8 mouse cellular contexts compared by ENCODE assay signal in genomic region chr17:45805471-45806082, GRCm38 (mm10).
DNase-seq lines count a peak whose midpoint lies in the region; ATAC-seq and TF ChIP-seq lines count a peak whose summit lies in the region.

No protein-coding gene starts in this region.

- peaks cover under 1% of the 10 kb centered on the region; the same call in 1 of the 2 replicates for H3K9me3 ChIP-seq in hindbrain, embryonic 10.5 days
- H3K9me3 ChIP-seq in limb, embryonic 12.5 days: peaks cover 2% of the 10 kb centered on the region; the same call in 1 of the 2 replicates
- peaks cover under 1% of the 10 kb centered on the region; the same call in 1 of the 2 replicates for H3K9me3 ChIP-seq in neural tube, embryonic 12.5 days

- peaks cover 41% of the 10 kb centered on the region for H3K4me1 ChIP-seq in hindbrain, embryonic 10.5 days (replicated peaks)
- peaks cover 30% of the 10 kb centered on the region for H3K4me1 ChIP-seq in limb, embryonic 12.5 days (replicated peaks)
- peaks cover 21% of the 10 kb centered on the region for H3K4me1 ChIP-seq in neural tube, embryonic 12.5 days

- H3K27me3 ChIP-seq in hindbrain, embryonic 10.5 days (ENCODE audit: insufficient read depth, poor library complexity, severe bottlenecking): peaks cover 44% of the 10 kb centered on the region
- H3K27me3 ChIP-seq in limb, embryonic 12.5 days: peaks cover 25% of the 10 kb centered on the region
- H3K27me3 ChIP-seq in neural tube, embryonic 12.5 days (replicated peaks): peaks cover 23% of the 10 kb centered on the region

- H3K9ac ChIP-seq in limb, embryonic 12.5 days (replicated peaks): no peak overlapping the region; the same call in 1 of the 2 replicates
- H3K9ac ChIP-seq in neural tube, embryonic 12.5 days: 0 out of 2 replicates have a peak overlapping the region, but pooled peaks have one; percentile 26

- peak overlapping the region; percentile 47 for H3K4me2 ChIP-seq in limb, embryonic 12.5 days
- peak overlapping the region; percentile 47 for H3K4me2 ChIP-seq in neural tube, embryonic 12.5 days (replicated peaks)

- H3K4me3 ChIP-seq in layer of hippocampus, adult 2 months: no peak overlapping the region
- peak overlapping the region; percentile 31 for H3K4me3 ChIP-seq in hindbrain, embryonic 10.5 days
- peak overlapping the region; percentile 11; the same call in 1 of the 2 replicates for H3K4me3 ChIP-seq in limb, embryonic 12.5 days (replicated peaks)
- no peak overlapping the region; the same call in 1 of the 2 replicates for H3K4me3 ChIP-seq in neural tube, embryonic 12.5 days

- ATAC-seq in limb, embryonic 12.5 days (ENCODE audit: insufficient number of reproducible peaks, insufficient read depth, low FRiP score, low TSS enrichment, low read depth): no peak
- ATAC-seq in neural tube, embryonic 12.5 days (ENCODE audit: low FRiP score, low read depth): peak; percentile 48; the same call in 1 of the 2 replicates

- TF ChIP-seq CTCF in layer of hippocampus, adult 2 months (conservative IDR thresholded peaks at IDR 0.05): peak; percentile 70
- TF ChIP-seq CTCF in brain, embryonic 14.5 days (IDR thresholded peaks at IDR 0.05; ENCODE audit: borderline replicate concordance, extremely low read depth, insufficient read depth, insufficient read length): peak; percentile 52; the same call in 1 of the 2 replicates

- no peak overlapping the region for H3K27ac ChIP-seq in layer of hippocampus, adult 2 months
- H3K27ac ChIP-seq in hindbrain, embryonic 10.5 days: peak overlapping the region; percentile 73
- 0 out of 2 replicates have a peak overlapping the region, but pooled peaks have one; percentile 35 for H3K27ac ChIP-seq in limb, embryonic 12.5 days
- no peak overlapping the region for H3K27ac ChIP-seq in neural tube, embryonic 12.5 days

- no peak for DNase-seq in layer of hippocampus, adult 2 months (ENCODE audit: low spot score in 2 of 2)
- DNase-seq in layer of hippocampus, adult 9-11 months: no peak
- peak; percentile 86 for DNase-seq in brain, embryonic 14.5 days (ENCODE audit: low read depth)
- peak; percentile 53 for DNase-seq in hindbrain, embryonic 10.5 days (ENCODE audit: low spot score)
- DNase-seq in adrenal gland, postnatal 36 days: no peak
- DNase-seq in urinary bladder, postnatal 25 days (ENCODE audit: low spot score): no peak

- no peaks in the 10 kb centered on the region for H3K36me3 ChIP-seq in hindbrain, embryonic 10.5 days
- no peaks in the 10 kb centered on the region for H3K36me3 ChIP-seq in limb, embryonic 12.5 days
- no peaks in the 10 kb centered on the region for H3K36me3 ChIP-seq in neural tube, embryonic 12.5 days

- 2% methylated on average over 35 of the region's 35 CpGs for WGBS in hindbrain, embryonic 10.5 days
- WGBS in limb, embryonic 12.5 days: 2% methylated on average over 33 of the region's 35 CpGs
- WGBS in neural tube, embryonic 12.5 days: under 1% methylated on average over 35 of the region's 35 CpGs

- TF ChIP-seq POLR2A in brain, embryonic 14.5 days (IDR thresholded peaks at IDR 0.05; ENCODE audit: borderline replicate concordance, extremely low read depth, insufficient read depth, insufficient read length, poor library complexity, severe bottlenecking): no peak

Comparison
In these comparisons a context has a peak if more than half of its experiments do, and no peak if none do; other contexts are left out.
1. DNase-seq: peak in brain, embryonic 14.5 days (single experiment) and hindbrain, embryonic 10.5 days (single experiment); none in layer of hippocampus, adult 2 months (0 of 2), layer of hippocampus, adult 9-11 months (single experiment), adrenal gland, postnatal 36 days (0 of 2) and urinary bladder, postnatal 25 days (single experiment).
2. H3K27ac ChIP-seq: peak in hindbrain, embryonic 10.5 days (single experiment) and limb, embryonic 12.5 days (single experiment); none in layer of hippocampus, adult 2 months (single experiment) and neural tube, embryonic 12.5 days (single experiment).
3. H3K4me3 ChIP-seq: peak in hindbrain, embryonic 10.5 days (single experiment) and limb, embryonic 12.5 days (single experiment); none in layer of hippocampus, adult 2 months (single experiment) and neural tube, embryonic 12.5 days (single experiment).